Mouse (Mus musculus): ENCODE data around the gene Ddx55. TPM values are rescaled to one million over a fixed set of nuclear protein-coding genes. Genes with fewer than 3 reads are reported as not detected.

The Ddx55 gene
- polyA plus RNA-seq, 1 experiment from 2014 or later, result 9.4 TPM

DNA sequence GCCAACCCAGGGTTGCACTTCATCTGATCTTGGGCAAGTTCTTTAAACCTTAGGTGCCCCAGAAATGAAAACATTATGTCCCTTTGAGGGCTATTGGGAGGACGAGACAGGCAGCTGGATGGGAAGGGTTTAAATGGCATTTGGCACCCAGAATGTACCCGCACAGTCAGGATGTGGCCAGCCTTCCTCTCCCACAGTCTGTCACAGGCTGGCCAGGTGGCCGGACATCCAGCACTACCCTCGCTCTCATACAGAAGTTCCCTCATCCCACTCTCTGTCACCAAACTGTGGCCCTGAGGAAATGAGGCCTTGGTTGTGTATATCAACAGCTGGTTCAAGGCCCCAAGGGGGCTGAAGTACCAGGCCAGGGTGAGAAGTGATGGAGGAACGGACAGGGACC is 27.7 kb upstream of the Ddx55 start:
- H3K9ac ChIP-seq, result no peak overlapping the region
- no peaks in the 10 kb centered on the region for H3K36me3 ChIP-seq
- WGBS (ENCODE audit: insufficient replicate concordance), result 64% methylated on average over 5 of the region's 5 CpGs
- H3K27me3 ChIP-seq, result peaks cover 17% of the 10 kb centered on the region
- H3K4me3 ChIP-seq (replicated peaks), result no peak overlapping the region
- no peak overlapping the region for H3K27ac ChIP-seq
- no peaks in the 10 kb centered on the region for H3K9me3 ChIP-seq (replicated peaks)
- DNase-seq, result no peak
- no peak for ATAC-seq (ENCODE audit: low read depth)
- no peak overlapping the region for H3K4me2 ChIP-seq
- H3K4me1 ChIP-seq (replicated peaks), result peaks cover 13% of the 10 kb centered on the region; the same call in 1 of the 2 replicates

GRCm38 (mm10) chr5:124528351-124528750 is 24.3 kb upstream of the Ddx55 start:
- DNase-seq (no peak), ATAC-seq (ENCODE audit: low read depth) (no peak)
- Histone ChIP-seq H3K4me2 (peak overlapping the region; percentile 82; the same call in 1 of the 2 replicates), H3K27me3 (peaks cover 51% of the 10 kb centered on the region), H3K9ac (no peak overlapping the region), H3K9me3 (replicated peaks) (no peaks in the 10 kb centered on the region), H3K27ac (no peak overlapping the region), H3K36me3 (no peaks in the 10 kb centered on the region), H3K4me3 (replicated peaks) (no peak overlapping the region), H3K4me1 (replicated peaks) (peaks cover 39% of the 10 kb centered on the region)
- WGBS (ENCODE audit: insufficient replicate concordance), result 61% methylated on average over 4 of the region's 4 CpGs

DNA sequence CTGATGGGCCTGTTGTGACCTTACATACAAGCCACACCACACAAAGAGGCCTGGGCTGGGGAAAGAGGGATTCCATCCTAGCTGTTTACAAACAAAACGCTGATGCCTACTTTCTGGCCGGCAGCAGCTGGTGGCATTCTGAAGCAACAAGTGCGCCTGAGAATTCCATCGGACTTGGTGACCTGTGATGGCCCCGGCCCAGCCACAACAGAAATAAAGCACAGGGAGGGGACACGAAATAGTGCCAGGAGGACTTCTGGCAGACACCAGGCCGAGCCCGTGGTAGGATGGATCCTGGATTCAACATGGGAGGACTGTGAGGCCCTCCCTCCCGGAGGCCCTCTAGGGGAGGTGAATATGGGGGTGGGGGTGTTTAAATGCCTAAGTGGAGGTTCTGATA is 23.9 kb upstream of the Ddx55 start:
- ATAC-seq (ENCODE audit: low read depth) (no peak), DNase-seq (no peak)
- Histone ChIP-seq H3K27ac (no peak overlapping the region), H3K9ac (0 out of 2 replicates have a peak overlapping the region, but pooled peaks have one; percentile 19), H3K27me3 (peaks cover 53% of the 10 kb centered on the region), H3K9me3 (replicated peaks) (no peaks in the 10 kb centered on the region), H3K4me3 (replicated peaks) (0 out of 2 replicates have a peak overlapping the region, but pooled peaks have one; percentile 4), H3K4me2 (peak overlapping the region; percentile 82; the same call in 1 of the 2 replicates), H3K36me3 (no peaks in the 10 kb centered on the region), H3K4me1 (replicated peaks) (peaks cover 39% of the 10 kb centered on the region)
- WGBS (ENCODE audit: insufficient replicate concordance), result 61% methylated on average over 9 of the region's 9 CpGs

DNA sequence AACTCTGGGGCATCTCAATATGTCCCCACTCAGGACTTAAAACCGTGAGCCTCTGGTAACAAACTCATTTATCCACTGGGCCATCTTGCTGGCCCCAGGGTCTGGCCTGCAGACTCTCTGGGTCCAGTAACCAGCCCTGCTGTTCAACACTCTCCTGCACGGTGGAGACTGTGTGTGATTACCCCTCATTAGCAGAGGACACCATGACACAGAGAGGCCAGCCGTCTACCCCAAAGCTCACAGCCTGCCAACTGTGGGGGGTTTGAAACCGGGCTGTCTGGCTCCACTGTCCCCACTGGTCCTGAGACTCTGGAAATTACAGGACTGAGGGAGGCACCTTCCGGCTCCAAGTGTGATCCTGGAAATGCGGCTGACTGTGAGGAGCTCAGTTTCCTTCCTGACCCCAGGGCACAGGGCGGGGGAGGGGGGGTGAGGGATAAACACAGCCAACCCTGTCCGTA is 23.4 kb upstream of the Ddx55 start:
- ATAC-seq (ENCODE audit: low read depth) (no peak), DNase-seq (no peak)
- Histone ChIP-seq H3K9ac (no peak overlapping the region), H3K27ac (no peak overlapping the region), H3K9me3 (replicated peaks) (no peaks in the 10 kb centered on the region), H3K36me3 (no peaks in the 10 kb centered on the region), H3K4me1 (replicated peaks) (peaks cover 39% of the 10 kb centered on the region), H3K4me2 (peak overlapping the region; percentile 82), H3K27me3 (peaks cover 53% of the 10 kb centered on the region), H3K4me3 (replicated peaks) (peak overlapping the region; percentile 4; the same call in 1 of the 2 replicates)
- 29% methylated on average over 8 of the region's 8 CpGs for WGBS (ENCODE audit: insufficient replicate concordance)

DNA sequence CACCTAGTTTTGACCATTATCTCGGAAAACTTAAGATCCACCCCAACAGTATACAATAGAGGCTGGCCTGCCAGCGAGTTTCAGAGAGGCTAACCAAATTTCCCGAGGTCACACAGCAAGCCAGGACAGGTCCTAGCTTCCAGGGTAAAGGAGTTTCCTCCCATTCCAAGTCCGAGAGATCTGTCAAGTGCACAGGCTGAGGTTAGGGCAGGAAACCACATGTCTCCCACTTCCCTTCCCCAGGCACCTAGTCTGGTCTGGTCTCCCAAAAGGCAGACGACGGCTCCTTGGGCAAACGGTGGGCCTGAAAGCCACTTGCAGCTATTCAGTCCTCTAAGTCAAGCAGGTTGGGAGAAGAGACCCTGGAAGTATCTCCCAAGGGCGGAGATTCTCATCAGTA is 23.0 kb upstream of the Ddx55 start:
- no peak overlapping the region for H3K27ac ChIP-seq
- H3K4me2 ChIP-seq, result peak overlapping the region; percentile 82
- peaks cover 43% of the 10 kb centered on the region for H3K4me1 ChIP-seq (replicated peaks)
- 22% methylated on average over 8 of the region's 8 CpGs for WGBS (ENCODE audit: insufficient replicate concordance)
- H3K36me3 ChIP-seq, result no peaks in the 10 kb centered on the region
- peak overlapping the region; percentile 67; the same call in 1 of the 2 replicates for H3K4me3 ChIP-seq (replicated peaks)
- DNase-seq (no peak), ATAC-seq (ENCODE audit: low read depth) (no peak)
- H3K9ac ChIP-seq, result 0 out of 2 replicates have a peak overlapping the region, but pooled peaks have one; percentile 62
- H3K27me3 ChIP-seq, result peaks cover 53% of the 10 kb centered on the region
- no peaks in the 10 kb centered on the region for H3K9me3 ChIP-seq (replicated peaks)

DNA sequence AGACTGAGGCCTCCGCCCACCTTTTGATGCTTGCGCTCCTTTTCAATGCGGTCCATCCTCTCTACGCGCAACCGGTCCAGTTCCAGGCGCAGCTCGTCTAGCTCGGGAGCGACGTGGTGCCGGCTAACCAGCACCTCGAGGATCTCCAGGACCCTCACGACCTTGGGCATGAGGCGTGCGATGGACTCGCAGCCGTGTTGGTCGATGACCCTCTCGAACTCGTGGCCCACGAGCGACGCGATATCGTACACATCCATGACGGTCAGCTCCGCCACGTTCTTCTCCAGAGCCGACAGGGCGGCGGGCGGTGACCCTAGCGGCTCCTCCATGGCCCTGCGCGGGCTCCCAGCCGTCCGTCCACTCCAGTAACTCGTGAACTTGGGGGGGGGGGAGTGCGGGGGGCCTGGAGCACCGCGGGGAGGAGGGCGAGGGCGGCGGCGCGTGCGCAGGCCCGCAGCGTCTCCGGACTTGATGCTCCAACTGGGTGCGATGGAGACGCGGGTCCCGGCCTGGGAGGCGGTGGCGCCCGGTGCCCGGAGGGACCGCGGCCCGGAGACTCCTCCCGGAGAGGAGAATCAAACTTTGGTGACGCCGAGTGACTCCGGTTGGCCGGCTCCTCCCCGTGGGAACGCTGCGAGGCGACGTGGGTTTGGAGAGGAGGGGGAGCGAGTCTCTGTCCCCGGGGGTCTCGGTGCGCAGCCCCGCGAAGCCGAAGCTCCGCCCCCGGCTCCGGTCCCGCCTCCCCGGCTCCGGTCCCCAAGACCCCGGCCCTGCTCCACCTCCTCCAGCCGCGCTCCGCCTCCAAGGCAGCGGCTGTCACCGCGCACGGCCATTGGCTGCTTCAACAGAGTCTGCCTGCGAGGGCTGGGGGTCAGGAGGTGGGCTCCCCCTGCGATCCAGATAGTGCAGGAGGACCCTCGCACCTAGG is 21.7 kb upstream of the Ddx55 start, which contains the start of gene Rilpl1:
TSS of gene Rilpl1 (minus strand) at position 737 of the 928 bp plus-strand sequence.
- peak within 1 kb of the TSS; percentile 67 for H3K4me3 ChIP-seq (replicated peaks)

DNA sequence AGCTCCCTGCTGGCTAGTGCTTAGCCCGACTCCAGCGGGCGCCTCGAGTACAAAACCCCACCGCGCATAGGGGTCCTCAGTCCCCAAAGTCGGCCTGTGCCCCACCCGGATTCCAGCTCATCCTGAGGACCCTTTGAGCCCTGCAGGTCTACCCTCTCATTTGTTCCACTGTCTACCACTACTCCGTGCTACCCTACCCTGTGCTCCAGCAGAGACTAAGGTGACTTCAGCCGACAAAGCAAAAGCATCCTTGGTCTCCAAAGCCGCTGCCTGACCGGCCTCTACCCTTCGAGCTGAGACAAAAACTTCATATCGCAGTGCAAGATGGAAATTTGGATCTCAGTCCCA is 21.1 kb upstream of the Ddx55 start:
- ATAC-seq (ENCODE audit: low read depth), result no peak
- peaks cover 50% of the 10 kb centered on the region for H3K4me1 ChIP-seq (replicated peaks)

More for the DNA sequence above, 21.7 kb upstream of the Ddx55 start, which contains the start of gene Rilpl1:
- Histone ChIP-seq H3K36me3 (no peaks in the 10 kb centered on the region), H3K9ac (peak within 1 kb of the TSS; percentile 62), H3K9me3 (replicated peaks) (no peaks in the 10 kb centered on the region), H3K27ac (peak within 1 kb of the TSS; percentile 34; the same call in 1 of the 2 replicates), H3K4me1 (replicated peaks) (peaks cover 49% of the 10 kb centered on the region), H3K27me3 (peaks cover 53% of the 10 kb centered on the region), H3K4me2 (peak within 1 kb of the TSS; percentile 82)
- 1% methylated on average over 95 of the region's 96 CpGs for WGBS (ENCODE audit: insufficient replicate concordance)
- ATAC-seq (ENCODE audit: low read depth), result peak; percentile 44
- DNase-seq, result no peak

GRCm38 (mm10) chr5:124532451-124532850 is 20.2 kb upstream of the Ddx55 start:
- Histone ChIP-seq H3K9ac (no peak overlapping the region), H3K36me3 (no peaks in the 10 kb centered on the region), H3K27me3 (peaks cover 53% of the 10 kb centered on the region), H3K9me3 (replicated peaks) (no peaks in the 10 kb centered on the region), H3K4me1 (replicated peaks) (peaks cover 56% of the 10 kb centered on the region), H3K4me3 (replicated peaks) (no peak overlapping the region), H3K27ac (no peak overlapping the region), H3K4me2 (no peak overlapping the region)
- DNase-seq (no peak), ATAC-seq (ENCODE audit: low read depth) (peak; percentile 24; the same call in 1 of the 2 replicates)
- WGBS (ENCODE audit: insufficient replicate concordance), result 16% methylated on average over 7 of the region's 7 CpGs

More for the DNA sequence above, 21.1 kb upstream of the Ddx55 start:
- peaks cover 53% of the 10 kb centered on the region for H3K27me3 ChIP-seq
- H3K4me2 ChIP-seq, result peak overlapping the region; percentile 82
- DNase-seq, result no peak
- H3K9ac ChIP-seq, result peak overlapping the region; percentile 62; the same call in 1 of the 2 replicates
- peak overlapping the region; percentile 67 for H3K4me3 ChIP-seq (replicated peaks)
- no peaks in the 10 kb centered on the region for H3K9me3 ChIP-seq (replicated peaks)
- H3K36me3 ChIP-seq, result no peaks in the 10 kb centered on the region
- WGBS (ENCODE audit: insufficient replicate concordance), result 18% methylated on average over 14 of the region's 14 CpGs
- H3K27ac ChIP-seq, result peak overlapping the region; percentile 34; the same call in 1 of the 2 replicates

- WGBS (ENCODE audit: insufficient replicate concordance), result 35% methylated on average over 5 of the region's 5 CpGs
Observed at GRCm38 (mm10) chr5:124535016-124535415, 17.6 kb upstream of the Ddx55 start.

DNA sequence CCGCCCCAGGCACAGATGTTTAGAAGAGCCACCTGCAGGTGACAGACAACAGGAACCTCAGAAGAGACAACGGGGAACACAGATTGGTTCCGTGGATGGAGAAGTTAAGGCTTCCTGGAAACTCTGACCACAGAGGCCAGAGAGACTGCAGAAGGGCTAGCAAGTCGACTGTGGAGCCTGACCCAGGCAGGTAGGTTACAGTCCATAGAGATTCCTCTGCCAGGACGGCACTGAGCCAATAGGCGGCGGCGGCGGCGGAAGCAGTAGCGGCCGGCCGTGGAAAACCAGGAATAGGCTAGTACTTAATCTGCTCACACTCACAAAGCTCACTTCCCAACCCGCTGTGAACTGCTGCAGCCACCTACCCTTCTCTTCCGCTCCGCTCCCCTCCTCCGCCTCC is 15.9 kb upstream of the Ddx55 start:
- Histone ChIP-seq H3K27ac (no peak overlapping the region), H3K9ac (no peak overlapping the region)
- DNase-seq, result no peak

More at GRCm38 (mm10) chr5:124535016-124535415, 17.6 kb upstream of the Ddx55 start:
- Histone ChIP-seq H3K9me3 (replicated peaks) (no peaks in the 10 kb centered on the region), H3K9ac (no peak overlapping the region), H3K4me3 (replicated peaks) (no peak overlapping the region), H3K4me1 (replicated peaks) (peaks cover 46% of the 10 kb centered on the region), H3K27ac (0 out of 2 replicates have a peak overlapping the region, but pooled peaks have one; percentile 21), H3K27me3 (peaks cover 36% of the 10 kb centered on the region), H3K4me2 (no peak overlapping the region), H3K36me3 (no peaks in the 10 kb centered on the region)
- DNase-seq (no peak), ATAC-seq (ENCODE audit: low read depth) (peak; percentile 42; the same call in 1 of the 2 replicates)

More for the DNA sequence above, 15.9 kb upstream of the Ddx55 start:
- peak overlapping the region; percentile 50 for H3K4me2 ChIP-seq
- H3K36me3 ChIP-seq, result no peaks in the 10 kb centered on the region
- peaks cover 33% of the 10 kb centered on the region for H3K4me1 ChIP-seq (replicated peaks)
- H3K4me3 ChIP-seq (replicated peaks), result peak overlapping the region; percentile 9; the same call in 1 of the 2 replicates
- 6% methylated on average over 17 of the region's 17 CpGs for WGBS (ENCODE audit: insufficient replicate concordance)
- no peak for ATAC-seq (ENCODE audit: low read depth)
- no peaks in the 10 kb centered on the region for H3K9me3 ChIP-seq (replicated peaks)
- H3K27me3 ChIP-seq, result peaks cover 18% of the 10 kb centered on the region

Data from liver, embryonic 13.5 days (tissue).